Mouse (Mus musculus) adipocyte (in vitro differentiated cells): ENCODE data around the gene Nsdhl.

Experiments used
- DNase-seq: peaks from one replicate; pipeline ENCODE4 v3.0.0-alpha.2; 2016; ENCODE audit warnings: low spot score

Gene Nsdhl

GRCm38 (mm10) chrX:72917884-72918681, at the start of gene Nsdhl, which contains the start of gene Cetn2:
Gene Nsdhl (plus strand): TSS chrX:72918557.
Gene Cetn2 (minus strand): TSS chrX:72918411.
- DNase-seq = peak; percentile 94

DNA sequence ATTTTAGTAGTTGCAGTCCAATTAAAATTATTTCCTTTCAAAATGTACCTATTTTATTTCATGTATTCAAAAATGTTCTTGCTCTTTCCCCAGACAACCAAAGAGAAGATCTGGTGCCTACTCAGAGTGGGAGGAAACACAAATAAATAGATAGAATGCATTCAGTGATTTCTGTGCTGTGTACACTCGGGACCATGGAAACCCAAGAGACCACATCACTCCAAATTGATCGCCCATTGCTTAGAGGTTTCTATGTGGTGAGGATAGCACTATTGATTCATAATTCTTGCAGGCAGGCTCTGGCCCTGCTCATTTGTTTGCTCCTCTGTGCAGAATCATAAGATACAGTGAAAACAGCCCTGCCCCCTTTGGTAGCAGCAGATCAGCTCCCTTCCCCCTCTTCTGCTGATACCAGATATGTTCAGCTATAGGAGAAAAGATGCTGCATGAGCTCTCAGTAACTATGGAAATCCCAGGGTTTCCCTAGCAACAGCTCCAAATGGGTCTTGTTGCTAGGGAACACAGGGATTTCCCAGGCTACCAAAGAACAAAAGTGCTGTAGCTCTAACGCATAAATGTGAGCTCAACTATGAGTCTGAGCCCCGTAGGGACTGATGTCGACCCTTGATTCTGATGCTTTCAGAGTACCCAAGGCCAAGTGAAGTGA, 22.8 kb upstream of the Nsdhl start:
- DNase-seq = no peak

DNA sequence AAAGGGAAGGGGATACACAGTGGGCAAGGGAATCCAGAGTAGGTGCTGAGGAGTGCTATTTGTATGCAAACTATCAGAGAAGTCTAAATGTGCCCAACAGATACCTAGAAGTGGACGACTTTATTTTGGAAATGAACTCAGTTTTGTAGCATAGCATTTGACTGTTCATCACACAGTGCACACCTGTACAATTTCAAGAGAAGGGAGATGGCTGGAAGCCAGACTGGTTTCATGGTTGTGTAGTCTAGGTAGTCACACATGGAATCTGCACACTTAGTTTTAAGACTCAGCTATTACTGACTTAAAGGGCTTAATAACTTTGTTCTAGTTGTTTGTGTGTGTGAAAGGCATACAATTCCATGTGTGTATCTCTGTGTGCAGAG, 22.3 kb upstream of the Nsdhl start:
- no peak for DNase-seq

DNA sequence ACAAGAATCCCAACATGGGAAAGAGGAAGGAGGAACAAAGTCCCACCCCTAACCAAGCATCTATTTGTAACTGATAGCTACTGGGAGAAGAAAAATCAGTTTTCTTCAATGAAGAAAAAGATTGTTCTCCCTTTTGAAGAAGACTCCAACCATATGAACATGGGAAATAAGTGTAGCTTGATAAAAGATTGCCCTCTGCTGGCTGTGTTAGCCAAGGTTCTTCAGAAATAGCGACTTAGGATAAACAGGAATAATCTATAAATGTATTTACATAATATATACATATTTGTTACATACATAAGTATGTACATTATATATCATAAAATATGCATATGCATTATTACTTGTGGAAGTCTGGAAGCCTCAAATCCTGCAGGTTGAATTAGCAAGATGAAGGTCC, 15.8 kb upstream of the Nsdhl start:
- peak; percentile 21 for DNase-seq

- DNase-seq = no peak
Observed at GRCm38 (mm10) chrX:72907619-72908403, 10.5 kb upstream of the Nsdhl start.

- DNase-seq = peak; percentile 61
Observed at GRCm38 (mm10) chrX:72908404-72908741, 10.0 kb upstream of the Nsdhl start.

GRCm38 (mm10) chrX:72911611-72912010, 6.7 kb upstream of the Nsdhl start:
- DNase-seq = no peak

DNA sequence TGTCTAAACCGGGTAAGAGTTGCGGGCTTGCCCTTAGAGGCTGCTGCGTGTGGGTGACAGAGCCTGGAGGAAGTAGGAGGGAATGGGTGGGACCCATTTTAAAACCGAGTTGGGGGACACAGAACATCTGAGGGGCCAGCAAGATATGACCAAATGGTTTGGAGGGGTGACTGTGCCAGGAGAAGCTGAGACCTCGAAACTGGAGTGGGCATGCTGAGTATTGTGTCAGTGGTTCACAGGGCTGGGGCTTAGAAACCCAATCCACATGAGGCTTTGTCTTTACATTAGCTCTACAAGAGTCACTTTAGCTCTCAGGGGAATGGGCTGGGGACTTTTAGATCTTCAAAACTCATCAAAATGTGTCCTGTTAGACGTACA, 314 bp downstream of the Nsdhl start:
- DNase-seq = no peak

DNA sequence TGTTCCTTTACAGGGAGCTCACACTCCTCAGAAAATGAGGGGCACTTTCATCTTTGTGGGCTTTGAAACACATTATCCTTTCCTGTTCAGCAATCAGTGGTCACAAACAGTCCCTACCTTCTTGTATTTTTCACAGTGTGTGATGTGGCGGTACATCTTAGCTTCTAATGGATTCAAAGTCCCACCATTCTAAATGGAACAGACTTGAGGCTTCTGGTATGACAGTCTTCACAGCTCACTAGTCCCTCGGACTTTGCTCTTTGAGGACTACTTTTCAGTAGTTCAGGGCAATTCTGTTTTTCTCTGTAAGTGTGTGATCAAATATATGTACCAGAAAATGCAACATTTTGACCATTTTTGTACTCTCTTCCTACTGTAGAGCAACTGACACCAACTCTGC, 3.0 kb downstream of the Nsdhl start:
- no peak for DNase-seq

- DNase-seq = no peak
Observed at GRCm38 (mm10) chrX:72953464-72953863, 35.1 kb downstream of the Nsdhl start.

DNA sequence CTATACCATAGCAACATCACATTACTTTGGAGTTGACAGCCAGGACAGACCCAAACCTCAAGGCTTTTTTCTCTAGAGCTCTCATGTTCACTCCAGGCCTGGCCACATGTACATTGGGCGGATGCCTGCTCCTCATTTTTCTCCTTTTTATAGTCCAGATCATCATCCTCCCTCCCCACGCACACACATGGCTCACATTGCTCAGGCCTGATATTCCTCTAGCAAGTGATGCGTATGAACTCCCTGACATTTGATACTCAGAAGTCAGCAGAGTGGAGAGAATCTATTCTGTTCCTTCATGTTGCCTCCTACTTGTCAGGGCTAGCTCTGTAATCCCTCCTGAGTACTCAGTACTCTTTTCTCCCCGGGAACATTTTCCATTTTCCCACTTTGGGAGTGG, 38.1 kb downstream of the Nsdhl start:
- no peak for DNase-seq

DNA sequence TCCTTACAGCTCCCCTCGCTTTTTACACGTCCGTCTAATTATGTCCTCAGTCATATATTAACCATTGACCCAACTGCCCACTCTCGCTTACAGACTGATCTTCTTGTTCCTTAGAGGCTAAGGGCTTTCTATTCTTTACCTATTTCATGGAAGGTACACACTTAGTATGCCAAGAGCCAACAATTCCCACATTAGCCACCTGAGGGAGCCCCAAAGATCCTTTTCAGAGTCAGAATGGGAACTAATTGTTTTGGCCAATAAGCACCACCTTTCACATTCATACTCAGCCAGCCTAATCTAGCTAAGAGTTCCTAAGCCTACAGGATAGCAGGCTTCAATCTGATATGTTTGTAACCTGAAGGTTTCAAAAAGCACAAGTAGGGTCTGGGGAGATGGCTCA, 42.1 kb downstream of the Nsdhl start:
- peak; percentile 68 for DNase-seq

- DNase-seq = no peak
Observed at GRCm38 (mm10) chrX:72961511-72961910, 43.2 kb downstream of the Nsdhl start.

DNA sequence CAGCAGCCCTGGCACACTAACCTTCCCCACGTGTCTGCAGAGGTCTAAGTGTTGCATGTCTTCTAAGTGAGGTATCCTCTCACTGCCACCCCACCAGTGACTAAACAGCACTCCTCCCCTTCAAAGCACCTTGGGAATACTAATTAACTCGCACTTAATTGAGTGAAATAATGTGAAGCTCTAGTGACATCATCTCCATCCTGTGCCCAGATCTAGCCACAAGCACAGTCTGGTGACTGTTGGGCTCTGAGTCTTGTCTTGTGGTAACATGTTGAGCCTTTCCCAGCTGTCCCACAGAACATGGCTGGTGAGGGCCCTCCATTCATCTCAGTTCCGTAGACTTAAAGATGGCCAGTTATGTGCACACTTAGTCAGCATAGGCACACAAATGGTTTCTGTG, 44.4 kb downstream of the Nsdhl start:
- no peak for DNase-seq

- DNase-seq = peak; percentile 39
Observed at GRCm38 (mm10) chrX:72982831-72983230, 64.5 kb downstream of the Nsdhl start.

- DNase-seq = no peak
Observed at GRCm38 (mm10) chrX:72985607-72986006, 67.2 kb downstream of the Nsdhl start.

- DNase-seq = no peak
Observed at GRCm38 (mm10) chrX:72986841-72987519, 68.6 kb downstream of the Nsdhl start, which contains the start of gene Zfp185. Gene Zfp185 (plus strand): TSS chrX:72987339.

GRCm38 (mm10) chrX:72987520-72987905, 69.2 kb downstream of the Nsdhl start:
- no peak for DNase-seq

DNA sequence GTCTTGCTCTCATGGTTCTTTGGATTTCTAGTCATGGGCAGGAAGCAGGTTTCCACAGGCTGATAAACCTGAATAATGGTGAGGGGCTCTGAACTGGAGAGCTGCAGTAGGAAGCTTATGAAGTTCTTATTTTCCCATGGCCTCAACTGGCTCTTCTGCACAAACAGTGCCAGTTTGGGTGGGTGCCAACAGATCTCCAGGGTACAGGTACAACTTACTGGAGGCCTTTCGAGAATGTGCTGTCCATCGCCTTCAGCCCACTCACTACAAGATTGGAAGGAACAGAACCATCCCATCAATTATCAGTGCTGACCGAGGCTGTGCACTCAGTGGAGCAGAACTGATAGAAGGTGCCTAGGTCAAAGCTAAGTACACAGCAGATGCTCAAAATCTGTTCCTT, 70.1 kb downstream of the Nsdhl start:
- DNase-seq = no peak

- DNase-seq = no peak
Observed at GRCm38 (mm10) chrX:72990581-72990980, 72.2 kb downstream of the Nsdhl start.

DNA sequence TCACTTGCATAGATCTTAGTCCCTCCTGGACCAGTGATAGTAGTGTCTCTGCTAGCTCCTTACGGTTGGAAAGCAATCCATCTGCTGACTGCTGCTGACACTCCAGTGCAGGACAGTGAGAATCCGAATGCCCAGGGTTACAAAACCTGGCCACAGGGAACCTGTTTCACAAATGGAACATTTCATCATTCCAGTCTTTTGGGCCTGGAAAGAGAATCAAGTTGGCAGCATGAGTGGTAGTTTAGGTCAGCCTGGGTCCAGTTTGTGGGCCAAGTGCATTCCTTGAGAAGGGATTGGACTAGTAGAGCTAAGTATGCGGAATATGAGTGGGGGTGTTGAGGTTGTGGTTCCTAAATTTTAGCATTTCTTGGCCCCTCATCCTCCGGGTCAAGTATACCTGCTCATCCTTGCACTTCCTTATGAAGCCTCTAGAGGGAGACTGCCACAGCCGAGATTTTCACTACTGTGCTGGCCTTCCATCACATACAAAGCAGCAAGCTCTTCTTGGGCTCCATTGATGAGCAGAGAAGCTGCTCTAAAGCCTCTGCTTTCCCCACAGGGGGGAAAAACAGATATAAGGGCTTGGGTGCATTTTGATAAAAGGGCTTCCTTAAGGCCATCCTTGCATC, 74.0 kb downstream of the Nsdhl start:
- DNase-seq = peak; percentile 76

DNA sequence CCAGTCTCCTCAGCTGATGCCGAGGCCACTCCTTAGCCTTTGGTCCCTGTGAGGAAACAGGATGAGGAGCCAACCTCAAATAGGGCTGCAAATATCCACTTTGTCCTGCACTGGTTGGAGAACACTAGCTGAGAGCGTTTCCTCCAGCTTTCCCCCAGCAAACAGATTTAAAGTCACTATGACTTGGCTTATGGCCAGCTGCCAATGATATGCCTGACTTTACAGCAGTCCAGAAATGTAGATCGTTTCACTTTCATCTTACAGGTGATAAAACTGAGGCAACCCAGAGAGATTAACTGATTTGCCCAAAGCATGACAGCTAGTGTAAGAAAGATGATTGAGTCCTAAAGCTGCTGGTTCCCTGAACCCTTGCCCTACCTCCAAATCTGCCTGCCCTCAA, 77.2 kb downstream of the Nsdhl start:
- no peak for DNase-seq
